Mouse (Mus musculus): Measurements from ENCODE around the gene Gm10428. TPM values are rescaled to one million over a fixed set of nuclear protein-coding genes. Genes with fewer than 3 reads are reported as not detected.
"Not testable (repeated sequence)": the region's sequence is repeated elsewhere in the genome, so short reads cannot be mapped to it uniquely, and the experiment has no call there.

Gene Gm10428
- polyA plus RNA-seq, 1 experiment from 2014 or later = not detected

- Histone ChIP-seq H3K9ac (replicated peaks) (no peak overlapping the region), H3K27me3 (peaks cover 10% of the 10 kb centered on the region; the same call in 1 of the 2 replicates), H3K4me3 (replicated peaks) (no peak overlapping the region), H3K4me1 (replicated peaks) (peaks cover 7% of the 10 kb centered on the region), H3K4me2 (replicated peaks) (no peak overlapping the region), H3K36me3 (no peaks in the 10 kb centered on the region), H3K9me3 (no peaks in the 10 kb centered on the region), H3K27ac (no peak overlapping the region)
- WGBS = 65% methylated on average over 9 of the region's 9 CpGs
- ATAC-seq = no peak
These were observed 5.7 kb upstream of the Gm10428 start for GRCm38 (mm10) chr11:62747227-62747626.

GRCm38 (mm10) chr11:62748062-62748461 lies 4.8 kb upstream of the Gm10428 start:
- no peak overlapping the region for H3K27ac ChIP-seq
- no peak for ATAC-seq
- no peaks in the 10 kb centered on the region for H3K36me3 ChIP-seq
- H3K4me3 ChIP-seq (replicated peaks) = no peak overlapping the region
- H3K9ac ChIP-seq (replicated peaks) = no peak overlapping the region
- H3K27me3 ChIP-seq = peaks cover 10% of the 10 kb centered on the region; the same call in 1 of the 2 replicates
- no peaks in the 10 kb centered on the region for H3K9me3 ChIP-seq
- peaks cover 7% of the 10 kb centered on the region for H3K4me1 ChIP-seq (replicated peaks)
- no peak overlapping the region for H3K4me2 ChIP-seq (replicated peaks)
- WGBS = 77% methylated on average over 4 of the region's 4 CpGs

- WGBS = 92% methylated on average over 13 of the region's 13 CpGs
These were observed 3.5 kb upstream of the Gm10428 start for GRCm38 (mm10) chr11:62749445-62749844.

GRCm38 (mm10) chr11:62752191-62752590 lies 709 bp upstream of the Gm10428 start:
- H3K36me3 ChIP-seq = no peaks in the 10 kb centered on the region
- no peak overlapping the region for H3K4me3 ChIP-seq (replicated peaks)
- no peak overlapping the region for H3K4me2 ChIP-seq (replicated peaks)
- H3K9me3 ChIP-seq = no peaks in the 10 kb centered on the region
- peaks cover under 1% of the 10 kb centered on the region; the same call in 1 of the 2 replicates for H3K4me1 ChIP-seq (replicated peaks)
- H3K27me3 ChIP-seq = peaks cover 9% of the 10 kb centered on the region; the same call in 1 of the 2 replicates
- H3K27ac ChIP-seq = no peak overlapping the region
- no peak overlapping the region for H3K9ac ChIP-seq (replicated peaks)
- 79% methylated on average over 11 of the region's 11 CpGs for WGBS
- ATAC-seq = no peak

More at GRCm38 (mm10) chr11:62749445-62749844, 3.5 kb upstream of the Gm10428 start:
- H3K4me1 ChIP-seq (replicated peaks); H3K9me3 ChIP-seq; H3K27me3 ChIP-seq; H3K36me3 ChIP-seq; H3K4me2 ChIP-seq (replicated peaks); H3K27ac ChIP-seq; ATAC-seq; H3K4me3 ChIP-seq (replicated peaks); H3K9ac ChIP-seq (replicated peaks): not testable (repeated sequence)

- no peaks in the 10 kb centered on the region for H3K36me3 ChIP-seq
- peak overlapping the region; percentile 36 for H3K4me3 ChIP-seq (replicated peaks)
- H3K4me1 ChIP-seq (replicated peaks) = peaks cover 6% of the 10 kb centered on the region; the same call in 1 of the 2 replicates
- peak overlapping the region; percentile 55 for H3K4me2 ChIP-seq (replicated peaks)
- H3K9ac ChIP-seq (replicated peaks) = peak overlapping the region; percentile 51
- H3K27ac ChIP-seq = no peak overlapping the region
- peaks cover 15% of the 10 kb centered on the region for H3K27me3 ChIP-seq
- no peaks in the 10 kb centered on the region for H3K9me3 ChIP-seq
- 7% methylated on average over 36 of the region's 36 CpGs for WGBS
- ATAC-seq = peak; percentile 100
These were observed 3.7 kb downstream of the Gm10428 start for GRCm38 (mm10) chr11:62756456-62757142.

GRCm38 (mm10) chr11:62757143-62757507 lies 4.2 kb downstream of the Gm10428 start:
- WGBS = 7% methylated on average over 7 of the region's 7 CpGs

GRCm38 (mm10) chr11:62757906-62758305 lies 5.0 kb downstream of the Gm10428 start:
- Histone ChIP-seq H3K9ac (replicated peaks) (no peak overlapping the region), H3K4me1 (replicated peaks) (peaks cover 6% of the 10 kb centered on the region; the same call in 1 of the 2 replicates), H3K27me3 (peaks cover 15% of the 10 kb centered on the region), H3K4me2 (replicated peaks) (no peak overlapping the region), H3K4me3 (replicated peaks) (no peak overlapping the region), H3K27ac (no peak overlapping the region), H3K36me3 (no peaks in the 10 kb centered on the region), H3K9me3 (no peaks in the 10 kb centered on the region)
- ATAC-seq = no peak
- whole genome bisulfite sequencing = 82% methylated on average over 6 of the region's 6 CpGs

More at GRCm38 (mm10) chr11:62757143-62757507, 4.2 kb downstream of the Gm10428 start:
- Histone ChIP-seq H3K4me1 (replicated peaks) (peaks cover 6% of the 10 kb centered on the region; the same call in 1 of the 2 replicates), H3K36me3 (no peaks in the 10 kb centered on the region), H3K4me2 (replicated peaks) (peak overlapping the region; percentile 55), H3K4me3 (replicated peaks) (peak overlapping the region; percentile 36), H3K27ac (no peak overlapping the region), H3K9me3 (no peaks in the 10 kb centered on the region), H3K27me3 (peaks cover 15% of the 10 kb centered on the region), H3K9ac (replicated peaks) (peak overlapping the region; percentile 51; the same call in 1 of the 2 replicates)
- ATAC-seq = no peak; the same call in 1 of the 2 replicates

GRCm38 (mm10) chr11:62758491-62758890 lies 5.6 kb downstream of the Gm10428 start:
- no peak for ATAC-seq
- Histone ChIP-seq H3K4me3 (replicated peaks) (no peak overlapping the region), H3K9me3 (no peaks in the 10 kb centered on the region), H3K4me2 (replicated peaks) (no peak overlapping the region), H3K27me3 (peaks cover 15% of the 10 kb centered on the region), H3K4me1 (replicated peaks) (peaks cover 6% of the 10 kb centered on the region; the same call in 1 of the 2 replicates), H3K9ac (replicated peaks) (no peak overlapping the region), H3K36me3 (no peaks in the 10 kb centered on the region), H3K27ac (no peak overlapping the region)
- WGBS = 71% methylated on average over 11 of the region's 11 CpGs

- no peak for ATAC-seq
These were observed 8.0 kb downstream of the Gm10428 start for GRCm38 (mm10) chr11:62760755-62761457.

GRCm38 (mm10) chr11:62776510-62776909 lies 23.6 kb downstream of the Gm10428 start:
- no peak overlapping the region for H3K9ac ChIP-seq (replicated peaks)
- H3K27ac ChIP-seq = no peak overlapping the region
- no peak for ATAC-seq
- no peaks in the 10 kb centered on the region for H3K4me1 ChIP-seq (replicated peaks)
- peaks cover 49% of the 10 kb centered on the region for H3K9me3 ChIP-seq
- peaks cover 60% of the 10 kb centered on the region for H3K36me3 ChIP-seq
- H3K4me3 ChIP-seq (replicated peaks) = no peak overlapping the region
- H3K4me2 ChIP-seq (replicated peaks) = no peak overlapping the region
- WGBS = 95% methylated on average over 7 of the region's 7 CpGs
- H3K27me3 ChIP-seq = no peaks in the 10 kb centered on the region

More at GRCm38 (mm10) chr11:62760755-62761457, 8.0 kb downstream of the Gm10428 start:
- Histone ChIP-seq H3K9me3 (no peaks in the 10 kb centered on the region), H3K4me2 (replicated peaks) (no peak overlapping the region), H3K36me3 (no peaks in the 10 kb centered on the region), H3K27me3 (peaks cover 15% of the 10 kb centered on the region), H3K9ac (replicated peaks) (no peak overlapping the region), H3K4me1 (replicated peaks) (peaks cover 6% of the 10 kb centered on the region; the same call in 1 of the 2 replicates), H3K4me3 (replicated peaks) (no peak overlapping the region), H3K27ac (no peak overlapping the region)
- 79% methylated on average over 9 of the region's 9 CpGs for WGBS

GRCm38 (mm10) chr11:62788935-62789616 lies 36.2 kb downstream of the Gm10428 start, which contains the start of gene Zfp286:
Zfp286 (minus strand) TSS chr11:62789462.
- Histone ChIP-seq H3K27ac (peak within 1 kb of the TSS; percentile 61; the same call in 1 of the 2 replicates), H3K36me3 (peaks cover 29% of the 10 kb centered on the region), H3K9ac (replicated peaks) (peak within 1 kb of the TSS; percentile 72), H3K27me3 (no peaks in the 10 kb centered on the region), H3K4me3 (replicated peaks) (peak within 1 kb of the TSS; percentile 55), H3K9me3 (peaks cover 15% of the 10 kb centered on the region), H3K4me1 (replicated peaks) (peaks cover 8% of the 10 kb centered on the region; the same call in 1 of the 2 replicates), H3K4me2 (replicated peaks) (peak within 1 kb of the TSS; percentile 69)
- 7% methylated on average over 34 of the region's 34 CpGs for WGBS
- ATAC-seq = peak; percentile 96
